Mouse (Mus musculus): ENCODE data around the gene Cgas. TPM values are rescaled to one million over a fixed set of nuclear protein-coding genes. Genes with fewer than 3 reads are reported as not detected.

Gene Cgas
- polyA plus RNA-seq, 1 experiment from 2014 or later: 2.2 TPM

GRCm38 (mm10) chr9:78442237-78442578 is 829 bp downstream of the Cgas start:
- peak overlapping the region; percentile 82 for H3K4me2 ChIP-seq (replicated peaks; ENCODE audit: low read depth, low read length)
- WGBS: 5% methylated on average over 9 of the region's 9 CpGs
- peak overlapping the region; percentile 64 for H3K9ac ChIP-seq (ENCODE audit: low read depth, low read length)
- H3K27ac ChIP-seq (ENCODE audit: low read depth, low read length): no peak overlapping the region
- H3K4me1 ChIP-seq (ENCODE audit: control insufficient read depth, insufficient read depth, low read length): 0 out of 2 replicates have a peak, but pooled peaks cover 3% of the 10 kb centered on the region
- H3K9me3 ChIP-seq (ENCODE audit: control insufficient read depth, low read length): no peaks in the 10 kb centered on the region
- no peaks in the 10 kb centered on the region for H3K36me3 ChIP-seq (ENCODE audit: control insufficient read depth, insufficient read depth, low read length)
- peak overlapping the region; percentile 54 for H3K4me3 ChIP-seq (ENCODE audit: low read length)
- peaks cover 62% of the 10 kb centered on the region for H3K27me3 ChIP-seq (ENCODE audit: control insufficient read depth, insufficient read depth, low read length)
- ATAC-seq (ENCODE audit: low FRiP score, low TSS enrichment): peak; percentile 41; the same call in 1 of the 2 replicates

GRCm38 (mm10) chr9:78439426-78439825 is 3.6 kb downstream of the Cgas start:
- Histone ChIP-seq H3K36me3 (ENCODE audit: control insufficient read depth, insufficient read depth, low read length) (no peaks in the 10 kb centered on the region), H3K27me3 (ENCODE audit: control insufficient read depth, insufficient read depth, low read length) (peaks cover 44% of the 10 kb centered on the region), H3K9ac (ENCODE audit: low read depth, low read length) (no peak overlapping the region), H3K27ac (ENCODE audit: low read depth, low read length) (no peak overlapping the region), H3K4me3 (ENCODE audit: low read length) (no peak overlapping the region), H3K4me2 (replicated peaks; ENCODE audit: low read depth, low read length) (no peak overlapping the region), H3K4me1 (ENCODE audit: control insufficient read depth, insufficient read depth, low read length) (0 out of 2 replicates have a peak, but pooled peaks cover 3% of the 10 kb centered on the region), H3K9me3 (ENCODE audit: control insufficient read depth, low read length) (no peaks in the 10 kb centered on the region)
- WGBS: 75% methylated on average over 5 of the region's 5 CpGs
- ATAC-seq (ENCODE audit: low FRiP score, low TSS enrichment): no peak

DNA sequence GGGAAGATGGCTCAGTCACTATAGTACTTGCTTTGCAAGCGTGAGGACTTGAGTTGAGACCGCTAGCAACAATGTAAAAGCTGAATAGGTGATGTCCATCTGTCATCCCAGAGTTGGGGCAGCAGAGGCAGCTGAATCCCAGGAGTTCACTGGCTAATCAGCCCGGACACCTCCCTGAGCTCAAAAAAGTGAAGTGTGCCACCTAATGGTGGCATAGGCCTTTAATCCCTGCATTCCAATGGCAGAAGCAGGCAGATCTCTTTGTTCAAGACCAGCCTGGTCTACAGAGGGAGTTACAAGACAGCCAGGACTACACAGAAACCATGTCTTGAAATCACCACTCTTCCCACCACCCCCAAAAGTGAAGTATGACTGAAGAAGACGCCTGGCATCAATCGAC is 10.6 kb downstream of the Cgas start:
- Histone ChIP-seq H3K9ac (ENCODE audit: low read depth, low read length) (no peak overlapping the region), H3K4me2 (replicated peaks; ENCODE audit: low read depth, low read length) (no peak overlapping the region), H3K4me3 (ENCODE audit: low read length) (no peak overlapping the region), H3K9me3 (ENCODE audit: control insufficient read depth, low read length) (no peaks in the 10 kb centered on the region), H3K27me3 (ENCODE audit: control insufficient read depth, insufficient read depth, low read length) (no peaks in the 10 kb centered on the region), H3K27ac (ENCODE audit: low read depth, low read length) (no peak overlapping the region), H3K36me3 (ENCODE audit: control insufficient read depth, insufficient read depth, low read length) (no peaks in the 10 kb centered on the region), H3K4me1 (ENCODE audit: control insufficient read depth, insufficient read depth, low read length) (no peaks in the 10 kb centered on the region)
- WGBS: 88% methylated on average over 5 of the region's 5 CpGs
- ATAC-seq (ENCODE audit: low FRiP score, low TSS enrichment): no peak

GRCm38 (mm10) chr9:78430486-78430885 is 12.6 kb downstream of the Cgas start:
- no peak for ATAC-seq (ENCODE audit: low FRiP score, low TSS enrichment)
- Histone ChIP-seq H3K4me2 (replicated peaks; ENCODE audit: low read depth, low read length) (no peak overlapping the region), H3K9me3 (ENCODE audit: control insufficient read depth, low read length) (no peaks in the 10 kb centered on the region), H3K36me3 (ENCODE audit: control insufficient read depth, insufficient read depth, low read length) (no peaks in the 10 kb centered on the region), H3K27me3 (ENCODE audit: control insufficient read depth, insufficient read depth, low read length) (no peaks in the 10 kb centered on the region), H3K4me3 (ENCODE audit: low read length) (no peak overlapping the region), H3K27ac (ENCODE audit: low read depth, low read length) (no peak overlapping the region), H3K4me1 (ENCODE audit: control insufficient read depth, insufficient read depth, low read length) (no peaks in the 10 kb centered on the region), H3K9ac (ENCODE audit: low read depth, low read length) (no peak overlapping the region)
- 63% methylated on average over 6 of the region's 6 CpGs for WGBS

DNA sequence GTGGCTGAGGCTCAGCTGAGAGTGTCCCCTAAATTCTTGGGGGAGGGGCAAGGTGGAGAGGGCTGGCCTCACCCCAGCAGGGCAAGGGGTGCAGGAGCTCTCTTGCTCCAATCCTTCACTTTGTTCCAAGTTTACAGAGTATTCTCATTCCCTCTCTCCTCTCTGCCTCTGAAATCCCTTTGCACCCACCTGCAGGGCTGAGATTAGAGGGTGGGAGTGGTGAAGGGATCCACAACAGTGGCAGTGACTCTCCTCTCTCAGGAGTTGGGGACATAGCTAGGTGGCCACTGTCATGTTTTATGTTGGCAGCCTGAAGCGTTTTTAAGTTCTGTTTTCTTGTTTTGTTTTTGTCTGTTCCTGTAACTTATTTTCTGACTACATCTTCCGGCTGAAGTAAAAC is 13.5 kb downstream of the Cgas start:
- Histone ChIP-seq H3K4me1 (ENCODE audit: control insufficient read depth, insufficient read depth, low read length) (no peaks in the 10 kb centered on the region), H3K27ac (ENCODE audit: low read depth, low read length) (no peak overlapping the region), H3K36me3 (ENCODE audit: control insufficient read depth, insufficient read depth, low read length) (no peaks in the 10 kb centered on the region), H3K27me3 (ENCODE audit: control insufficient read depth, insufficient read depth, low read length) (no peaks in the 10 kb centered on the region), H3K4me3 (ENCODE audit: low read length) (no peak overlapping the region), H3K9ac (ENCODE audit: low read depth, low read length) (no peak overlapping the region), H3K9me3 (ENCODE audit: control insufficient read depth, low read length) (no peaks in the 10 kb centered on the region), H3K4me2 (replicated peaks; ENCODE audit: low read depth, low read length) (no peak overlapping the region)
- ATAC-seq (ENCODE audit: low FRiP score, low TSS enrichment): peak; percentile 20; the same call in 1 of the 2 replicates
- WGBS: 54% methylated on average over 2 of the region's 2 CpGs

- H3K36me3 ChIP-seq (ENCODE audit: control insufficient read depth, insufficient read depth, low read length): no peaks in the 10 kb centered on the region
- no peak overlapping the region for H3K27ac ChIP-seq (ENCODE audit: low read depth, low read length)
- no peaks in the 10 kb centered on the region for H3K27me3 ChIP-seq (ENCODE audit: control insufficient read depth, insufficient read depth, low read length)
- ATAC-seq (ENCODE audit: low FRiP score, low TSS enrichment): peak; percentile 45; the same call in 1 of the 2 replicates
- 77% methylated on average over 4 of the region's 4 CpGs for WGBS
- no peak overlapping the region for H3K4me2 ChIP-seq (replicated peaks; ENCODE audit: low read depth, low read length)
- H3K9ac ChIP-seq (ENCODE audit: low read depth, low read length): no peak overlapping the region
- H3K4me1 ChIP-seq (ENCODE audit: control insufficient read depth, insufficient read depth, low read length): no peaks in the 10 kb centered on the region
- H3K4me3 ChIP-seq (ENCODE audit: low read length): no peak overlapping the region
- no peaks in the 10 kb centered on the region for H3K9me3 ChIP-seq (ENCODE audit: control insufficient read depth, low read length)
Measured at GRCm38 (mm10) chr9:78428870-78429432, 14.1 kb downstream of the Cgas start.

- Histone ChIP-seq H3K36me3 (ENCODE audit: control insufficient read depth, insufficient read depth, low read length) (no peaks in the 10 kb centered on the region), H3K9me3 (ENCODE audit: control insufficient read depth, low read length) (no peaks in the 10 kb centered on the region), H3K4me3 (ENCODE audit: low read length) (no peak overlapping the region), H3K4me1 (ENCODE audit: control insufficient read depth, insufficient read depth, low read length) (no peaks in the 10 kb centered on the region), H3K9ac (ENCODE audit: low read depth, low read length) (no peak overlapping the region), H3K27ac (ENCODE audit: low read depth, low read length) (no peak overlapping the region), H3K27me3 (ENCODE audit: control insufficient read depth, insufficient read depth, low read length) (no peaks in the 10 kb centered on the region), H3K4me2 (replicated peaks; ENCODE audit: low read depth, low read length) (no peak overlapping the region)
- 56% methylated on average over 6 of the region's 6 CpGs for WGBS
- ATAC-seq (ENCODE audit: low FRiP score, low TSS enrichment): peak; percentile 43; the same call in 1 of the 2 replicates
Measured at GRCm38 (mm10) chr9:78428185-78428584, 14.9 kb downstream of the Cgas start.

- peak overlapping the region; percentile 39 for H3K4me2 ChIP-seq (replicated peaks; ENCODE audit: low read depth, low read length)
- ATAC-seq (ENCODE audit: low FRiP score, low TSS enrichment): no peak
- peak overlapping the region; percentile 7; the same call in 1 of the 2 replicates for H3K9ac ChIP-seq (ENCODE audit: low read depth, low read length)
- no peaks in the 10 kb centered on the region for H3K9me3 ChIP-seq (ENCODE audit: control insufficient read depth, low read length)
- H3K27ac ChIP-seq (ENCODE audit: low read depth, low read length): no peak overlapping the region
- no peaks in the 10 kb centered on the region for H3K36me3 ChIP-seq (ENCODE audit: control insufficient read depth, insufficient read depth, low read length)
- H3K27me3 ChIP-seq (ENCODE audit: control insufficient read depth, insufficient read depth, low read length): no peaks in the 10 kb centered on the region
- 19% methylated on average over 26 of the region's 27 CpGs for WGBS
- H3K4me3 ChIP-seq (ENCODE audit: low read length): peak overlapping the region; percentile 20
- no peaks in the 10 kb centered on the region for H3K4me1 ChIP-seq (ENCODE audit: control insufficient read depth, insufficient read depth, low read length)
Measured at GRCm38 (mm10) chr9:78427362-78427781, 15.7 kb downstream of the Cgas start.

GRCm38 (mm10) chr9:78401596-78401995 is 41.4 kb downstream of the Cgas start:
- 91% methylated on average over 7 of the region's 7 CpGs for WGBS
- H3K9ac ChIP-seq (ENCODE audit: low read depth, low read length): no peak overlapping the region

More at GRCm38 (mm10) chr9:78401596-78401995, 41.4 kb downstream of the Cgas start:
- no peak overlapping the region for H3K4me3 ChIP-seq (ENCODE audit: low read length)
- ATAC-seq (ENCODE audit: low FRiP score, low TSS enrichment): no peak
- H3K27me3 ChIP-seq (ENCODE audit: control insufficient read depth, insufficient read depth, low read length): peaks cover 11% of the 10 kb centered on the region
- H3K9me3 ChIP-seq (ENCODE audit: control insufficient read depth, low read length): no peaks in the 10 kb centered on the region
- no peaks in the 10 kb centered on the region for H3K36me3 ChIP-seq (ENCODE audit: control insufficient read depth, insufficient read depth, low read length)
- H3K27ac ChIP-seq (ENCODE audit: low read depth, low read length): no peak overlapping the region
- no peaks in the 10 kb centered on the region for H3K4me1 ChIP-seq (ENCODE audit: control insufficient read depth, insufficient read depth, low read length)
- H3K4me2 ChIP-seq (replicated peaks; ENCODE audit: low read depth, low read length): no peak overlapping the region

Measured in kidney, embryonic 14.5 days (tissue).